Mouse (Mus musculus) kidney, embryonic 15.5 days (tissue): Measurements from ENCODE around the gene Irf2bp2. TPM values are rescaled to one million over a fixed set of nuclear protein-coding genes. Genes with fewer than 3 reads are reported as not detected.

Experiments
- ATAC-seq: fragments of 200-750 bp; cut with Nextera tagmentation; replicated peaks from 2 replicates; pipeline ENCODE4 v1.8.0; 2017; ENCODE audit warnings: moderate TSS enrichment; ENCODE audit not compliant: low FRiP score
- H3K27ac ChIP-seq: fragments of 300-500 bp; sonication (generic); 2 replicates; pipeline ENCODE4 v1.5.1; 2015; ENCODE audit warnings: mild to moderate bottlenecking, inconsistent platforms
- H3K27me3 ChIP-seq: fragments of 300-500 bp; sonication (generic); 2 replicates; pipeline ENCODE4 v1.6.1; 2015; ENCODE audit warnings: inconsistent platforms
- H3K36me3 ChIP-seq: fragments of 300-500 bp; sonication (generic); 2 replicates; pipeline ENCODE4 v1.6.1; 2015; ENCODE audit warnings: inconsistent platforms
- H3K4me1 ChIP-seq: fragments of 300-500 bp; sonication (generic); 2 replicates; pipeline ENCODE4 v1.6.1; 2015; ENCODE audit warnings: inconsistent platforms
- H3K4me2 ChIP-seq: fragments of 300-500 bp; sonication (generic); 2 replicates; pipeline ENCODE4 v1.6.1; 2015; ENCODE audit warnings: moderate library complexity, mild to moderate bottlenecking, inconsistent platforms
- H3K4me3 ChIP-seq: fragments of 300-500 bp; sonication (generic); replicated peaks from 2 replicates; pipeline ENCODE4 v1.5.1; 2015; ENCODE audit warnings: mild to moderate bottlenecking, inconsistent platforms
- H3K9ac ChIP-seq: fragments of 300-500 bp; sonication (generic); 2 replicates; pipeline ENCODE4 v1.6.1; 2015; ENCODE audit warnings: mild to moderate bottlenecking, inconsistent platforms
- H3K9me3 ChIP-seq: fragments of 300-500 bp; sonication (generic); replicated peaks from 2 replicates; pipeline ENCODE4 v1.6.1; 2016; ENCODE audit warnings: inconsistent platforms
- WGBS: fragments of 180-500 bp; shearing (Covaris S2); methylation state at CpG from one replicate; pipeline ENCODE4 v1.1.7; 2015; ENCODE audit warnings: mixed read lengths; 5-methylcytosine and 5-hydroxymethylcytosine counted together
- polyA plus RNA-seq: library from polyadenylated mRNA; unstranded; fragments of >200 nt; fragmentation: Nextera tagmentation; extraction: Ambion mirVana; gene quantifications from 2 replicates; pipeline ENCODE4 v1.2.1, GENCODE M21; 2015

Irf2bp2 gene
- polyA plus RNA-seq, 1 experiment from 2014 or later = 13.3 TPM

DNA sequence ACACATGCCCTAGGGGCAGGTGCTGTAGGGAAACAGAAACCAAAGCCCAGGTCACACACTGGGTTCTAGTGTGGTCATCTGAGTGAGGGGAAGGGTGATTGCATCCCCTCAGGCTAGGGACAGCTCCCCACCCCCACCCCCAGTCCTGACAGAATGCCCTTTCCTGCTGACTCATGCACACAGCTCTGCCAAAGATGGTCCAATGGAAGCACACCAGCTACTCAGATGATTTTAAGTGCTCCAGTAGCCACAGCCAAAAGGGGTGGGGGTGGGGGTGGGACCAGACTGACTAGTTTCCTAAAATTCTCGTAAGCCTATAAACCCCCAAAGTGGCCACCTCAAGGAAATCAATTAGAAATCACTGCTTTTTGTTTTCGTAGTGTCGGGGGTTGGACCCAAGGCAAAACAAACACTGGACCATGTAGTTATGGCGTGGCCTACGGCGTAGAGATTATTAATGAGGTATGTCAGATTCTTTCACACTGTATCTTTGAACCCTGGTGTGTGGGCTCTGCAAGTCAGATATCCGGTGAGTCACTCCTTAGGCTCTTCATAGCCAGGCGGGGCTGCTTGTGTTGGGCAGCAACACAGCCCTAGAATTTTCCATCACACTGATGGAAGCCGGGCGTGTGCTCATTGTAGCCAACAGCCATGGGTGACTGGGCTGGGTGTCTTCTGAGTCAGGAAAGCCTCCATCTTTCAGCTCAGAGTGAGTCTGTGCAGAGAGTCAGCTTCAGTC lies 54.3 kb downstream of the Irf2bp2 start:
- no peak overlapping the region for H3K9ac ChIP-seq
- WGBS = 23% methylated on average over 10 of the region's 10 CpGs
- no peaks in the 10 kb centered on the region for H3K9me3 ChIP-seq
- peak overlapping the region; percentile 25 for H3K4me2 ChIP-seq
- H3K4me1 ChIP-seq = peaks cover 63% of the 10 kb centered on the region
- ATAC-seq = peak; percentile 62
- no peaks in the 10 kb centered on the region for H3K27me3 ChIP-seq
- H3K4me3 ChIP-seq = no peak overlapping the region
- peak overlapping the region; percentile 57 for H3K27ac ChIP-seq
- H3K36me3 ChIP-seq = no peaks in the 10 kb centered on the region

DNA sequence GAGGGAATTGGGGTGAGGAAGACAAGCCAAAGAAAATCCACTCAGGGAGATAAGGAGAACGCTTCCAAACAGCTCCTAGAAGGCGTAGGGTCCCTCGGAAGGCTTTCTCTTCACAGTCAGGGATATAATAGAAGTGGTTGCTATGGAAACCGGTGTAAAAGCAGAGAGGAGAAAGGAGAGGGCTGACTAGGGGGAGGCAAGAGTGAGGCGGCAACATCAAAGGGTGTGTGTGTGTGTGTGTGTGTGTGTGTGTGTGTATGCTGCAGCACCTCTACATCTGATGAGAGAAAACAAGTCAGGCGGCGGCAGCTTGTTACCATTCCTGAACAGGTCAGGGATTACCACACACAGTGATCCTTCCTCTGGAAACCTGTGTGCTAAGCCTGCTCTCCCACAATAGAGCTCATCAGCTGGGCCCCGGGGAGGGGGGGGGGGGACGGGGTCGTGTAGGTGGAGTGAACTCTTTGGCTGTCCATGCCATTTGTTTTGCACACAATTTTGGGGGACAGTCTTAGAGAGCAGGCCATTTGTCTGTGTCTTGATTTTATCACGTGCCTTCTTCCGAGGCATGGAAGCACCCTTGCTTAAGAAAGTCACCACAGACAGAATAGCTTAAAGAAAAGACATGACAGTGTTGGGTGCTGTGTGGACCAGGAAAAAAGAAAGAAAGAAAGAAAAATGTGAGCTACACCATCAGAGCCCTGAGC lies 55.0 kb downstream of the Irf2bp2 start:
- Histone ChIP-seq H3K27ac (peak overlapping the region; percentile 57), H3K4me1 (peaks cover 63% of the 10 kb centered on the region), H3K4me2 (peak overlapping the region; percentile 25; the same call in 1 of the 2 replicates), H3K4me3 (no peak overlapping the region), H3K27me3 (no peaks in the 10 kb centered on the region), H3K36me3 (no peaks in the 10 kb centered on the region), H3K9ac (no peak overlapping the region), H3K9me3 (no peaks in the 10 kb centered on the region)
- ATAC-seq = peak; percentile 21
- WGBS = 5% methylated on average over 12 of the region's 12 CpGs

Other genes starting within 250 kb of the Irf2bp2 start
- 53.7 and 59.3 TPM in 2 replicates for gene Coa6, start 171.5 kb downstream of the Irf2bp2 start, polyA plus RNA-seq
- gene Tarbp1, start 118.9 kb downstream of the Irf2bp2 start, polyA plus RNA-seq = 3.6 and 3.7 TPM in 2 replicates